Mouse (Mus musculus): ENCODE measurements around the gene 1700010I14Rik.
A peak's percentile ranks its signal among the peaks of the same experiment; 100 is the strongest.

1700010I14Rik gene

GRCm38 (mm10) chr17:8988119-8988807, at the start of gene 1700010I14Rik:
TSS of gene 1700010I14Rik (plus strand) at chr17:8988333.
- DNase-seq = peak; percentile 68

- no peak for DNase-seq
Observed at GRCm38 (mm10) chr17:8951588-8951987, 36.5 kb upstream of the 1700010I14Rik start.

- no peak for DNase-seq
Observed at GRCm38 (mm10) chr17:8952951-8953350, 35.2 kb upstream of the 1700010I14Rik start.

- DNase-seq = peak; percentile 71
Observed at GRCm38 (mm10) chr17:8958125-8958524, 30.0 kb upstream of the 1700010I14Rik start.

- DNase-seq = no peak
Observed at GRCm38 (mm10) chr17:8960386-8960785, 27.7 kb upstream of the 1700010I14Rik start.

- no peak for DNase-seq
Observed at GRCm38 (mm10) chr17:8961097-8961496, 27.0 kb upstream of the 1700010I14Rik start.

GRCm38 (mm10) chr17:8961644-8962043, 26.5 kb upstream of the 1700010I14Rik start:
- no peak for DNase-seq

- DNase-seq = no peak
Observed at GRCm38 (mm10) chr17:8965177-8965576, 23.0 kb upstream of the 1700010I14Rik start.

GRCm38 (mm10) chr17:8972152-8972854, 15.8 kb upstream of the 1700010I14Rik start:
- DNase-seq = no peak

GRCm38 (mm10) chr17:8973331-8973730, 14.8 kb upstream of the 1700010I14Rik start:
- peak; percentile 40 for DNase-seq

- peak; percentile 70 for DNase-seq
Observed at GRCm38 (mm10) chr17:8974423-8974822, 13.7 kb upstream of the 1700010I14Rik start.

GRCm38 (mm10) chr17:8974823-8975397, 13.2 kb upstream of the 1700010I14Rik start:
- DNase-seq = no peak

GRCm38 (mm10) chr17:8976745-8977144, 11.4 kb upstream of the 1700010I14Rik start:
- DNase-seq = no peak

- DNase-seq = no peak
Observed at GRCm38 (mm10) chr17:8977271-8977670, 10.9 kb upstream of the 1700010I14Rik start.

- no peak for DNase-seq
Observed at GRCm38 (mm10) chr17:8983576-8983975, 4.6 kb upstream of the 1700010I14Rik start.

GRCm38 (mm10) chr17:8985714-8986113, 2.4 kb upstream of the 1700010I14Rik start:
- DNase-seq = peak; percentile 81

- DNase-seq = peak; percentile 52
Observed at GRCm38 (mm10) chr17:8986551-8986950, 1.6 kb upstream of the 1700010I14Rik start.

- no peak for DNase-seq
Observed at GRCm38 (mm10) chr17:8987369-8987768, 764 bp upstream of the 1700010I14Rik start.

GRCm38 (mm10) chr17:8991160-8991559, 3.0 kb downstream of the 1700010I14Rik start:
- DNase-seq = no peak

- DNase-seq = no peak
Observed at GRCm38 (mm10) chr17:8995344-8995743, 7.2 kb downstream of the 1700010I14Rik start.

- DNase-seq = no peak
Observed at GRCm38 (mm10) chr17:9002438-9002837, 14.3 kb downstream of the 1700010I14Rik start.

GRCm38 (mm10) chr17:9004516-9004915, 16.4 kb downstream of the 1700010I14Rik start:
- no peak for DNase-seq

- DNase-seq = peak; percentile 72
Observed at GRCm38 (mm10) chr17:9023198-9023942, 35.2 kb downstream of the 1700010I14Rik start.

Data from cerebellum, adult 9-10 months (tissue).